Mouse (Mus musculus) spleen, adult 2 months (tissue): ENCODE data around the gene Tacc3.

Source experiments
- CTCF ChIP-seq: fragments of 200-500 bp; IDR thresholded peaks from 2 replicates; pipeline ENCODE4 v1.5.1; 2011; ENCODE audit warnings: mild to moderate bottlenecking, inconsistent platforms; ENCODE audit not compliant: insufficient read depth, insufficient read length, insufficient replicate concordance; ENCODE audit errors: extremely low read depth
- POLR2A ChIP-seq: fragments of 200-500 bp; IDR thresholded peaks from 2 replicates; pipeline ENCODE4 v1.6.1; 2011; ENCODE audit warnings: low read depth, low read length, inconsistent platforms

GRCm38 (mm10) chr5:33720852-33721490, 63.0 kb downstream of the Tacc3 start:
- TF ChIP-seq CTCF, result no peak
- no peak for TF ChIP-seq POLR2A
